Mouse (Mus musculus) kidney, adult 8-10 months (tissue): ENCODE measurements around the gene Gm49405.
"Not testable (repeated sequence)": the region's sequence is repeated elsewhere in the genome, so short reads cannot be mapped to it uniquely, and the experiment has no call there.

Source experiments
- DNase-seq, 2 experiments: peaks; one replicate each; pipeline ENCODE4 v3.0.0; 2022

The Gm49405 gene

DNA sequence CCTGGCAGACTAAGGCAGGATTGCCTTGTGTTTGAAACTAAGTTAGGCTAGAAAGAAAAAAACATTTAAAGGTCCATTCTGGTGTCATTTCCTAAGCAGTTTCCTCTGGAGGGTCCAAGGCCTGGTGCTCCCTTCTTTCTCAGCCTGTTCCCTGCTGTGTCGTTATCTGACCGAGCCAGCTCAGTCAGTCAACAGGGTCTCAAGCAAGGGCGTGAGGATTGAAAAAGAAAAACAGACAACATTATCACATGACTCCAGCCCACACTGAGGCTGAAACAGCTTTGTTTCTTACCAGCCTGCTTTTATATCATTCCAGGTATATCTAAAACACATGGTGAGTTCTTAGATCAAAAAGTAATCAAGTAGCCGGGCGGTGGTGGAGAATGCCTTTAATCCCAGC is 15.2 kb downstream of the Gm49405 start:
- no peak for DNase-seq

DNA sequence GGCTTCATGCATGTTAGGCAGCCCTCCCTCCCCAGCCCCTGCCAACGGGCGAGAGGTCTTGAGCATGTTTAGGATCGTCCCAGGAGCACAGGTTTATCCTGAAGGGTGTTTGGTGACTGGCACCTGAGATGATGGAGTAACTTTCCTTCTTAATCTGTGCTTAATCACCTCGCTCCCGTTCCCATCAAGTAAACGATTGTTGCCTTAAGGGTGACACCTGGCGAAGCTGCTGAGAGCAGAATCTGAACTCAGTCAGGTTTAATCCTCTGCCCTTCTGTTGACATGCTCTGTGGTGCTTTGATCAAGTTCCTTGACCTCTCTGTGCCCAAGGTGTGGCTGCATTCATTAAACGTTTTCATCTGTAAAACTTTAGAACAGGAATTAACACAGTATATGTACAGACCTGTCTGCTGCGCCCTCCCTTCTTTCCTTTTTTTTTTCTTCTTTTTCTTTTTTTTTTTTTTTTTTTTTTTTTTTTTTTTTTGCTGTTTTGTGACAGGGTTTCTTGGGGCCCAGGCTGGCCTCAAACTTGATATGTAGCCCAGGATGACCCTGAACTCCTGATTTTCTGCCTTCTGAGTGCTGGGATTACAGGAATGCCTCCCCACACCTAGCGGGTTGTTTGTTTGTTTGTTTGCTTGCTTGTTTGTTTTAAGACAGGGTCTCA is 17.6 kb downstream of the Gm49405 start:
- no peak for DNase-seq

DNA sequence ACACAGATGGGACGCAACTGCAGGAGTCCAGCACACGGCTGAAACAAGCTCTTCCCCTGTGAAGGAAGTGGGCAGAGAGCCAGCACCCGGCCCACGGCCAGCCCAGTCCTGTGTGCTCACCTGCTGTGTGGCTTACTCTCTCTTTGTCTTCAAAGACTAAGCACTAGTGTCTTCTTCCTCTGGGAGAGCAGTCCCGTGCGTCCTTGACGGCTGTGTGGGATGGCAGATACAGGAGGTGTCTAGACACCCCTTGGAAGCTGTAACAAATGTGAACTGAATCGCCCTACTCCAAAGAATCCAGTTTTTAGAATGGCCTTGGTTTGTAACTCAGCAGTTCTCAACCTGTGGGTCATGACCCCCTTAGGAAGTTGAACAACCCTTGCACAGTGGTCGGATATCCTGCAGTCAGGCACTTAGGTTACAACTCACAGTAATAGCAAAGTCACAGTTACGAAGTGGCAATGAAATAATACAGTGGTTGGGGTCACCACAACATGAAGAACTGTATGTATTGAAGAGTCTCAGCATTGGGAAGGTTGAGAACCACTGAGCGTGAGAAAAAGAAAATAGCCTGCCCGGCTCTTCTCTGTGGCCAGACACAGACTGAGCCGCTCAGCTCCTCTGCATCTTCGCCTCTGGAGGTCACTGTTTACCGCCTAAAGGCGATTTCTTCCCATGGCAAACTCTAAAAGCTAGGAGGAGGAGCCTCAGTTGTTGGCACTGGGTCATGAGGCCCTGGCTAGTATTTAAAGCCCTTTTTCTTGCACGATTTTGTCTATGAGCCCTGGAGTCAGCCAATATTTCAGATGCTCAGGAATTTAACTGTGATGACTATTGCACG is 18.5 kb downstream of the Gm49405 start:
- peak; percentile 87 to 90 for DNase-seq

DNA sequence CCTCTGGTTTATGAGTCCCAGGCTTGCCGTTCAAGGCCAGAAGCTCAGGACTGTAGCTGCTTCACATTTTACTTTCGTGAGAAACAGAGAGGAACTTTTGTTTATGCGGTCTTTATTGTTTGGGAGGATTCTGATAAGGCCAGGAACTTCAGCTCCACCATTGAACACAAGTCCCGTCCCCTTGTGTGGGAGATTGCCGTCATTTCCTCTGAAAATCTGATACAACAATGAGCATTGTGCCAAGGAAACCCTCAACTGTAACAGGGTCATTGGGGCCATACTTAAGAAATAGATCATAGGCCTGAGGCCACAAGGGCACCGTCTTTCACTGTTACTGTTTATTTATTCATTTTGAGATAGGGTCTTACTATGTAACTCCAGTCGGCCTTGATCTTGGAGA is 22.8 kb downstream of the Gm49405 start:
- DNase-seq: no peak

- DNase-seq: no peak
These were observed 27.1 kb downstream of the Gm49405 start for GRCm38 (mm10) chr19:4027576-4027975.

DNA sequence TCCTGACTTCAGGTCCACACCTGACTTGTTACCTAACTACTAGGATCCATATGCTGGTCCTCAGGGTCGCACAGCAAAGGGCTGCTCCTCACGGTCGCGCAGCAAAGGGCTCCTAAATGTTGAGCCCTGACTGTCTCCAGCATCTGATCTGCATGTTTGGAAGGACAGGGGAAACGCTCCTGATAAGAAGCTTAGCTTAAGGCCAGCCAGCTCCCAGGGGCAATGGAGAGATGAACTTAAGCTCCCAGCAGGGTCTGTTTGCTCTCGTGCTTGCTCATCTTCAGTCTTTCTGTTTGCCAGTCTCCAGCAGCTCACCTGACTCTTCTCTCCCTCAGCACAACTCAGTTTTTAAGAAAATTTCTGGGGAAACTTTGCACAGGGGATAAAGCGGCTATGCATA is 32.2 kb downstream of the Gm49405 start:
- DNase-seq: no peak

GRCm38 (mm10) chr19:4033298-4033697 is 32.9 kb downstream of the Gm49405 start:
- peak; percentile 55 to 59 for DNase-seq

GRCm38 (mm10) chr19:4033742-4034141 is 33.3 kb downstream of the Gm49405 start:
- DNase-seq: no peak

DNA sequence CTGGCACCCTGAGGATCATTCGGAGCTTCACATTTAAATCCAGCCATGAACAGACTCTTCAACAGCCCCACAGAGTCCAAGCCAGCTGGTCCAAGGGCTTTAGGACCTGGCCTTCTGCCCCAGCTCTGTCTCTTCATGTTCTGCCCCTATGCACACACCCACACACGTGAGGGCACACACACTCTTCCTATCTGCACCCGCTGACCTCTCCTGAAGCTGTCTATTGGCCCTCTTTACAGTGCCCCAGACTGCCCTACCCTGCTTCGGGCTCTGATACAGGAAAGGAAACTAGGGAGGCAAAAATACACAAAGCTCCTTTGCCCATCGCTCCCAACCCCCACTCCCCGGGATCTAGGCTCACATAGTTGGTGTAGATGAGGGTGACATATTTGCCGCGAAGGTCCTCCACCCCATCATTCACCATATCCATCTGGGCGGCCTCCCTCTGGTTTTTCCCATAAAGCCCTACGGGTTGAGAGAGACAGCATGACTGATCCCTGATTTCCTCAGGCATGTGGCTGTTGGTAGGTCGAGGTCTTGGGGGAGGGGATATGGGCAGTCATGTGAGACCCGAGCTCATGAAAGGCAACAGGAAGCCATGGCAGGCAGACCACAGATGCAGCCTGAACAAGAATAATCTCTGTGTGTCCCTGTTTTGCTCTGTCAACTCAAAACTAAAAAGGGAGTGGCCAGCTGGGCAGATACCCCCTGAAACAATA is 36.1 kb downstream of the Gm49405 start:
- DNase-seq: no peak

- DNase-seq: not testable (repeated sequence)
These were observed 36.8 kb downstream of the Gm49405 start for GRCm38 (mm10) chr19:4037154-4037787.

- peak; percentile 83 to 90 for DNase-seq
These were observed 37.4 kb downstream of the Gm49405 start, which contains the start of gene Gstp1 for GRCm38 (mm10) chr19:4037788-4038232. TSS of gene Gstp1 (minus strand) at chr19:4037985.

GRCm38 (mm10) chr19:4040941-4041340 is 40.5 kb downstream of the Gm49405 start:
- DNase-seq: not testable (repeated sequence)

- not testable (repeated sequence) for DNase-seq
These were observed 41.1 kb downstream of the Gm49405 start for GRCm38 (mm10) chr19:4041500-4041899.

- no peak for DNase-seq
These were observed 41.7 kb downstream of the Gm49405 start for GRCm38 (mm10) chr19:4042124-4042523.

DNA sequence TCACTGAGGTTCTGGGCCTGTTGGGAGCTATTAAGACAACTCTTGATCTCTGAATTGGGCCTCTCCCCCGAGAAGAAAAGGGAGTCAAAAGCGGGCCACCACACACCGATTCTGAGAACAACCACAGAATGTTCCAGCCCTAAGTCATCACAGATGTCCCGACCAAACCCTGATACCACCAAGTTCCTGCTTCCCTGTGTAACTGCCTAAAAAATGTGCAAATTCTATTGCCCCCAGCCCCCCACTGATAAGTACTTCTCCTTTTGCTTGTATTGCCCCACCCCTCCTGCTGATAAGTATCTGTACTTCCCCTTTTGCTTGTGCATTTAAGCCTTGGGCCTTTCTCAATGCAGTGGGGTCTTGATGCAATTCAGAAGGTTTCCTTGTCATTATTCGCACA is 43.7 kb downstream of the Gm49405 start:
- not testable (repeated sequence) for DNase-seq

GRCm38 (mm10) chr19:4045966-4046865 is 45.8 kb downstream of the Gm49405 start, which contains the start of gene Gstp2:
TSS of gene Gstp2 (minus strand) at chr19:4046023.
- DNase-seq: peak; percentile 87 to 88

GRCm38 (mm10) chr19:4046866-4047254 is 46.4 kb downstream of the Gm49405 start:
- DNase-seq: no peak

DNA sequence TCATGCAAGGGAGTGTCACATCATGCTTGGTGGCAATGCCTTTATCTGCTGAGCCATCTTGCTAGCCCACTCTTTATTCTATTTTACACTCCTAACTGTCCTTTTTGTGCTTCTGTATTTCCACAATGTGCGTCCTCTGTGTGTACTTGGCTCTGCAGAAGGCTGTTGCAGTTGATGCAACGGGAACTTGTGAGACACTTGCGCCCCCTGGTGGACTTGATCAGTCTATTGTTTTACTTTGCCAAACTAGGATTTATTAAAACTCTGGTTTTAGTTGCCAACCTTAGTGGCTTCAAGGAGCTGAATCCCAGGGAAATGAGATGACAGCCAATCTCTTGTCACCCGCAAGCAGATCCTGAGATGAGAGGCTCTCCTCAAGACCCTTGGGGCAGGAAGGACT is 47.4 kb downstream of the Gm49405 start:
- DNase-seq: peak; percentile 73 to 89

DNA sequence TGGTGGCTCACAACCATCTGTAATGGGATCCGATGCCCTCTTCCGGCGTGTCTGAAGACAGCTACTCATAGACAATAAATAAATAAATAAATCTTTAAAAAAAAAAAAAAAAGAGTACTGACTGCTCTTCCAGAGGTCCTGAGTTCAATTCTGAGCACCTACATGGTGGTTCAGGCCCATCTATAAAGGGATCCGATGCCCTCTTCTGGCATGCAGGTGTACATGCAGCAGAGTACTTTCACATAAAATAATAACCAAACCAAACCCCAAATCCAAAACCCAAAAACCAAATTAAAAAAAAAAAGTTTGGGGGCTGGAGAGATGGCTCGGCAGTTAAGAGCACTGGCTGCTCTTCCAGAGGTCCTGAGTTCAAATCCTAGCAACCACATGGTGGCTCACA is 48.6 kb downstream of the Gm49405 start:
- DNase-seq: not testable (repeated sequence)

DNA sequence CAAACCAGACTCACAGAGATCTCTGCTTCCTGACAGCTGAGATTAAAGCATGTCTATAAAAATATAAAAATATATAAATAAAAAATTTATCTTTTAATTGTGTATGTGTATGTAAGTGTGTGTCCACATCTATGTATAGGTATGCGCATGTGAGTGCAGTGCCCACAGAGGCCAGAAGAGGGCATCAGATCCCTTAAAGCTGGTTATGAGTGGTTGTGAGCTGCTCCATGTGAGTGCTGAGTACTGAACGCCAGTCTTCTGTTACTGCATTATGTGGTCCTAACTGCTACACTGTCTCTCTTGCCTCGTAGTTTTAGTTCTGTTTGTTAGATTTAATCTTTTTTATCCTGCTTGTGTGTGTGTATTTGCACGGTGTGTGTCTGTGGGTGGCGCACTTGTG is 50.6 kb downstream of the Gm49405 start:
- DNase-seq: no peak

- peak in 1 of 2 experiments; percentile 79 for DNase-seq
These were observed 51.5 kb downstream of the Gm49405 start for GRCm38 (mm10) chr19:4051741-4052515.
